Mouse (Mus musculus) gastrocnemius, postnatal 10 days (tissue): ENCODE measurements around the gene Trim11. TPM values are rescaled to one million over a fixed set of nuclear protein-coding genes. Genes with fewer than 3 reads are reported as not detected.
A peak's percentile ranks its signal among the peaks of the same experiment; 100 is the strongest.
"Not testable (repeated sequence)": the region's sequence is repeated elsewhere in the genome, so short reads cannot be mapped to it uniquely, and the experiment has no call there.

ENCODE experiments used
- DNase-seq: peaks from one replicate; pipeline ENCODE4 v3.0.0; 2021; ENCODE audit warnings: mixed read lengths
- long read RNA-seq, 2 experiments: library from polyadenylated mRNA; stranded (forward); transcript quantifications; one replicate each; pipeline ENCODE4 v2.0.0; 2021
- total RNA-seq, 2 experiments: library from RNA; stranded (reverse); gene quantifications; 2 replicates each; pipeline ENCODE4 v1.2.3; 2021

Trim11 gene
- total RNA-seq: 10 to 100 TPM; 11.1 to 15.4 TPM
- long read RNA-seq, experiment 1, partial matches to known transcripts: 5 of 35 reads
- long read RNA-seq, experiment 1, other reads (novel, unspliced or antisense): 30 of 35 reads
- long read RNA-seq, experiment 2, partial matches to known transcripts: 0 of 11 reads
- long read RNA-seq, experiment 2, other reads (novel, unspliced or antisense): 11 of 11 reads

GRCm38 (mm10) chr11:58978027-58978705 is at the start of gene Trim11:
Trim11 (plus strand) TSS chr11:58978093.
- peak; percentile 62 for DNase-seq

GRCm38 (mm10) chr11:58929055-58929454 is 48.8 kb upstream of the Trim11 start:
- no peak for DNase-seq

GRCm38 (mm10) chr11:58929641-58930040 is 48.3 kb upstream of the Trim11 start:
- DNase-seq: no peak

GRCm38 (mm10) chr11:58930254-58930653 is 47.6 kb upstream of the Trim11 start:
- DNase-seq: no peak

- no peak for DNase-seq
Measured at GRCm38 (mm10) chr11:58931576-58931975, 46.3 kb upstream of the Trim11 start.

GRCm38 (mm10) chr11:58937909-58938308 is 40.0 kb upstream of the Trim11 start:
- no peak for DNase-seq

GRCm38 (mm10) chr11:58938322-58939087 is 39.4 kb upstream of the Trim11 start, which contains the start of gene Rnf187:
Rnf187 (minus strand) TSS chr11:58938916.
- peak; percentile 89 for DNase-seq

GRCm38 (mm10) chr11:58939088-58939439 is 38.8 kb upstream of the Trim11 start:
- DNase-seq: no peak

- DNase-seq: no peak
Measured at GRCm38 (mm10) chr11:58944136-58944535, 33.8 kb upstream of the Trim11 start.

- no peak for DNase-seq
Measured at GRCm38 (mm10) chr11:58947306-58947705, 30.6 kb upstream of the Trim11 start.

- DNase-seq: no peak
Measured at GRCm38 (mm10) chr11:58947798-58948528, 29.9 kb upstream of the Trim11 start.

GRCm38 (mm10) chr11:58948542-58949479 is 29.1 kb upstream of the Trim11 start, which contains the start of gene Hist3h2ba:
Hist3h2ba (plus strand) TSS chr11:58948920.
- peak; percentile 34 for DNase-seq

GRCm38 (mm10) chr11:58949480-58950431 is 28.1 kb upstream of the Trim11 start:
- DNase-seq: no peak

- no peak for DNase-seq
Measured at GRCm38 (mm10) chr11:58951210-58951609, 26.7 kb upstream of the Trim11 start.

- DNase-seq: no peak
Measured at GRCm38 (mm10) chr11:58953351-58954169, 24.3 kb upstream of the Trim11 start.

GRCm38 (mm10) chr11:58954170-58954419 is 23.8 kb upstream of the Trim11 start:
- not testable (repeated sequence) for DNase-seq

- DNase-seq: peak; percentile 80
Measured at GRCm38 (mm10) chr11:58954420-58955142, 23.3 kb upstream of the Trim11 start, which contains the start of the genes Hist3h2a and Trim17. Hist3h2a (plus strand) TSS chr11:58954685. Trim17 (plus strand) TSS chr11:58954685.

GRCm38 (mm10) chr11:58955143-58955867 is 22.6 kb upstream of the Trim11 start:
- DNase-seq: no peak
